ENCODE assay signal across 9 mouse cellular contexts in genomic region chr7:105735464-105735863, GRCm38 (mm10). TPM values are rescaled to one million over a fixed set of nuclear protein-coding genes. Genes with fewer than 3 reads are reported as not detected.
DNase-seq lines count a peak whose midpoint lies in the region; ATAC-seq and TF ChIP-seq lines count a peak whose summit lies in the region.
"Not testable (repeated sequence)": the region's sequence is repeated elsewhere in the genome, so short reads cannot be mapped to it uniquely, and the experiment has no call there.
"Had no signal": no experiment of that assay in that cellular context is flagged by ENCODE, and none has a peak within 500 bp of the region (broad histone marks: within the 10 kb centered on the region; RNA-seq: fewer than 3 reads in every experiment).

No protein-coding gene starts in this region.

- peak overlapping the region; percentile 51 for H3K27ac ChIP-seq in MEL (ENCODE audit: control insufficient read depth, low read depth, low read length)
- peak overlapping the region; percentile 89 for H3K27ac ChIP-seq in embryonic facial prominence, embryonic 14.5 days (replicated peaks; ENCODE audit: low read depth, low read length)
- H3K27ac ChIP-seq in hindbrain, embryonic 13.5 days; midbrain, embryonic 14.5 days (replicated peaks; ENCODE audit: low read depth, low read length): not testable (repeated sequence)
- H3K27ac ChIP-seq in layer of hippocampus, adult 2 months = peak overlapping the region; percentile 96
- peak overlapping the region; percentile 88; the same call in 1 of the 2 replicates for H3K27ac ChIP-seq in liver, embryonic 15.5 days (replicated peaks)
- H3K27ac ChIP-seq in stomach, embryonic 15.5 days = peak overlapping the region; percentile 89; the same call in 1 of the 2 replicates

- ATAC-seq in embryonic facial prominence, embryonic 14.5 days (ENCODE audit: low read depth); hindbrain, embryonic 13.5 days (ENCODE audit: low FRiP score); liver, embryonic 15.5 days (ENCODE audit: insufficient read depth); midbrain, embryonic 14.5 days (ENCODE audit: low FRiP score, low TSS enrichment); stomach, embryonic 15.5 days (ENCODE audit: insufficient read depth, low FRiP score, low read depth): not testable (repeated sequence)

- not testable (repeated sequence) for TF ChIP-seq POLR2A in MEL (IDR thresholded peaks at IDR 0.05; ENCODE audit: control insufficient read depth in 1 of 2, insufficient read depth in 1 of 2, low read depth in 1 of 2, low read length in 2 of 2, poor library complexity in 1 of 2)

- DNase-seq in MEL (ENCODE audit: low read depth, low spot score); embryonic facial prominence, embryonic 14.5 days (ENCODE audit: low spot score); layer of hippocampus, adult 2 months (ENCODE audit: low spot score in 2 of 2); midbrain, embryonic 14.5 days: not testable (repeated sequence)
- DNase-seq in heart, adult 11 months = peak; percentile 67

- peaks cover 8 to 23% of the 10 kb centered on the region in 2 experiments for H3K36me3 ChIP-seq in MEL (ENCODE audit: control insufficient read depth in 1 of 2, insufficient read depth in 2 of 2, low read length in 2 of 2)
- H3K36me3 ChIP-seq in embryonic facial prominence, embryonic 14.5 days (ENCODE audit: control insufficient read depth, insufficient read depth, low read length) = peaks cover 49% of the 10 kb centered on the region
- peaks cover 50% of the 10 kb centered on the region for H3K36me3 ChIP-seq in hindbrain, embryonic 13.5 days
- peaks cover 56% of the 10 kb centered on the region for H3K36me3 ChIP-seq in liver, embryonic 15.5 days (replicated peaks)
- H3K36me3 ChIP-seq in midbrain, embryonic 14.5 days (ENCODE audit: control insufficient read depth, insufficient read depth, low read length) = peaks cover 39% of the 10 kb centered on the region
- H3K36me3 ChIP-seq in stomach, embryonic 15.5 days = peaks cover 26% of the 10 kb centered on the region

- not testable (repeated sequence) for TF ChIP-seq EP300 in MEL (IDR thresholded peaks at IDR 0.05; ENCODE audit: low read depth in 1 of 2, low read length in 2 of 2)

- not testable (repeated sequence) for H3K9me3 ChIP-seq in MEL (replicated peaks; ENCODE audit: insufficient read depth, low read length); embryonic facial prominence, embryonic 14.5 days (ENCODE audit: control insufficient read depth, low read length); hindbrain, embryonic 13.5 days; liver, embryonic 15.5 days (replicated peaks); midbrain, embryonic 14.5 days (ENCODE audit: control insufficient read depth, low read length); stomach, embryonic 15.5 days

- H3K79me2 ChIP-seq in MEL (ENCODE audit: control insufficient read depth, insufficient read depth, low read length, poor library complexity) = peaks cover 37% of the 10 kb centered on the region

- H3K27me3 ChIP-seq in MEL (ENCODE audit: control insufficient read depth in 1 of 2, insufficient read depth in 2 of 2, low read length in 2 of 2); embryonic facial prominence, embryonic 14.5 days (replicated peaks; ENCODE audit: control insufficient read depth, insufficient read depth, low read length); hindbrain, embryonic 13.5 days; liver, embryonic 15.5 days; midbrain, embryonic 14.5 days (ENCODE audit: control insufficient read depth, insufficient read depth, low read length); stomach, embryonic 15.5 days (replicated peaks): not testable (repeated sequence)

- H3K4me3 ChIP-seq in MEL (ENCODE audit: control insufficient read depth in 1 of 2, insufficient read depth in 1 of 2, low read depth in 2 of 2, low read length in 2 of 2) = peak overlapping the region; percentile 77 to 88
- H3K4me3 ChIP-seq in embryonic facial prominence, embryonic 14.5 days (ENCODE audit: low read depth, low read length) = peak overlapping the region; percentile 84
- H3K4me3 ChIP-seq in hindbrain, embryonic 13.5 days = peak overlapping the region; percentile 80
- H3K4me3 ChIP-seq in layer of hippocampus, adult 2 months = peak overlapping the region; percentile 96
- H3K4me3 ChIP-seq in liver, embryonic 15.5 days (replicated peaks) = peak overlapping the region; percentile 92
- H3K4me3 ChIP-seq in midbrain, embryonic 14.5 days (replicated peaks; ENCODE audit: low read depth, low read length) = peak overlapping the region; percentile 75
- H3K4me3 ChIP-seq in stomach, embryonic 15.5 days (replicated peaks) = peak overlapping the region; percentile 77

- 36% methylated on average over 3 of the region's 4 CpGs for WGBS in embryonic facial prominence, embryonic 14.5 days
- 66% methylated on average over 4 of the region's 4 CpGs for WGBS in hindbrain, embryonic 13.5 days
- WGBS in liver, embryonic 15.5 days (ENCODE audit: insufficient replicate concordance) = 25% methylated on average over 4 of the region's 4 CpGs
- WGBS in midbrain, embryonic 14.5 days = 53% methylated on average over 4 of the region's 4 CpGs
- 47% methylated on average over 4 of the region's 4 CpGs for WGBS in stomach, embryonic 15.5 days

- H3K9ac ChIP-seq in MEL (ENCODE audit: control insufficient read depth, low read depth, low read length, poor library complexity, severe bottlenecking) = peak overlapping the region; percentile 96
- peak overlapping the region; percentile 89 for H3K9ac ChIP-seq in embryonic facial prominence, embryonic 14.5 days (ENCODE audit: low read depth, low read length)
- H3K9ac ChIP-seq in hindbrain, embryonic 13.5 days = peak overlapping the region; percentile 91
- peak overlapping the region; percentile 91 for H3K9ac ChIP-seq in liver, embryonic 15.5 days
- peak overlapping the region; percentile 90 for H3K9ac ChIP-seq in midbrain, embryonic 14.5 days (replicated peaks; ENCODE audit: low read length)
- H3K9ac ChIP-seq in stomach, embryonic 15.5 days = peak overlapping the region; percentile 88

- H3K4me2 ChIP-seq in embryonic facial prominence, embryonic 14.5 days (ENCODE audit: low read depth, low read length) = peak overlapping the region; percentile 73
- H3K4me2 ChIP-seq in hindbrain, embryonic 13.5 days = peak overlapping the region; percentile 90
- peak overlapping the region; percentile 95 for H3K4me2 ChIP-seq in liver, embryonic 15.5 days
- H3K4me2 ChIP-seq in midbrain, embryonic 14.5 days (ENCODE audit: low read length) = peak overlapping the region; percentile 94
- H3K4me2 ChIP-seq in stomach, embryonic 15.5 days = peak overlapping the region; percentile 68

- not testable (repeated sequence) for TF ChIP-seq RAD21 in MEL (IDR thresholded peaks at IDR 0.05; ENCODE audit: low read depth, low read length)

- H3K4me1 ChIP-seq in MEL (ENCODE audit: control insufficient read depth in 1 of 2, insufficient read depth in 2 of 2, low read length in 2 of 2) = peaks cover 14 to 21% of the 10 kb centered on the region in 2 experiments
- peaks cover 21% of the 10 kb centered on the region for H3K4me1 ChIP-seq in embryonic facial prominence, embryonic 14.5 days (ENCODE audit: control insufficient read depth, insufficient read depth, low read length)
- H3K4me1 ChIP-seq in hindbrain, embryonic 13.5 days (replicated peaks) = peaks cover 35% of the 10 kb centered on the region
- peaks cover 47% of the 10 kb centered on the region for H3K4me1 ChIP-seq in liver, embryonic 15.5 days (replicated peaks)
- peaks cover 14% of the 10 kb centered on the region; the same call in 1 of the 2 replicates for H3K4me1 ChIP-seq in midbrain, embryonic 14.5 days (ENCODE audit: control insufficient read depth, insufficient read depth, low read length)
- peaks cover 14% of the 10 kb centered on the region; the same call in 1 of the 2 replicates for H3K4me1 ChIP-seq in stomach, embryonic 15.5 days

- not testable (repeated sequence) for TF ChIP-seq CTCF in MEL (IDR thresholded peaks at IDR 0.05 in 2 of 3, conservative IDR thresholded peaks at IDR 0.05 in 1 of 3; ENCODE audit: control insufficient read depth in 1 of 3, insufficient read depth in 1 of 3, low read depth in 2 of 3, low read length in 3 of 3, poor library complexity in 1 of 3, severe bottlenecking in 1 of 3); layer of hippocampus, adult 2 months (conservative IDR thresholded peaks at IDR 0.05)

RNA-seq across cellular contexts. Expression of gene Ilk, which starts 0.9 kb away (rescaled TPM):
- total RNA-seq in MEL (2012; rRNA removed) = 48.3 and 49.6 TPM in 2 replicates
- 10 to 100 TPM in 1 of 2 experiments, not detected in 1; 76.9 TPM for polyA plus RNA-seq in MEL (2012; ENCODE audit: insufficient read depth in 1 of 2, insufficient read length in 2 of 2, low read depth in 1 of 2, low replicate concordance in 2 of 2, missing spikeins in 1 of 2)
- polyA plus RNA-seq in embryonic facial prominence, embryonic 14.5 days (2014; fragmentation: Nextera tagmentation; extraction: Ambion mirVana) = 418 and 440 TPM in 2 replicates
- polyA plus RNA-seq in hindbrain, embryonic 13.5 days (2015; fragmentation: Nextera tagmentation; extraction: Ambion mirVana) = 181 and 191 TPM in 2 replicates
- 10 to 100 TPM; 79.7 to 83.2 TPM for total RNA-seq in layer of hippocampus, adult 2 months (2021)
- polyA plus RNA-seq in liver, embryonic 15.5 days (2015; fragmentation: Nextera tagmentation; extraction: Ambion mirVana) = 120 and 127 TPM in 2 replicates
- polyA plus RNA-seq in midbrain, embryonic 14.5 days (2014; fragmentation: Nextera tagmentation; extraction: Ambion mirVana) = 166 and 199 TPM in 2 replicates
- 352 TPM in 2 replicates for polyA plus RNA-seq in stomach, embryonic 15.5 days (2015; fragmentation: Nextera tagmentation; extraction: Ambion mirVana)

RNA-seq across cellular contexts. Expression of gene Rrp8, which starts 1.7 kb away (rescaled TPM):
- 43.7 and 54.2 TPM in 2 replicates for total RNA-seq in MEL (2012; rRNA removed)
- 10 to 100 TPM in 1 of 2 experiments, not detected in 1; 66.9 TPM for polyA plus RNA-seq in MEL (2012; ENCODE audit: insufficient read depth in 1 of 2, insufficient read length in 2 of 2, low read depth in 1 of 2, low replicate concordance in 2 of 2, missing spikeins in 1 of 2)
- polyA plus RNA-seq in embryonic facial prominence, embryonic 14.5 days (2014; fragmentation: Nextera tagmentation; extraction: Ambion mirVana) = 30.9 and 31.2 TPM in 2 replicates
- 25.8 and 28.0 TPM in 2 replicates for polyA plus RNA-seq in hindbrain, embryonic 13.5 days (2015; fragmentation: Nextera tagmentation; extraction: Ambion mirVana)
- 10 to 100 TPM in 1 of 2 experiments, 1 to 10 TPM in 1; 8.9 to 14.3 TPM for total RNA-seq in layer of hippocampus, adult 2 months (2021)
- polyA plus RNA-seq in liver, embryonic 15.5 days (2015; fragmentation: Nextera tagmentation; extraction: Ambion mirVana) = 10.7 and 12.6 TPM in 2 replicates
- 18.6 and 24.4 TPM in 2 replicates for polyA plus RNA-seq in midbrain, embryonic 14.5 days (2014; fragmentation: Nextera tagmentation; extraction: Ambion mirVana)
- polyA plus RNA-seq in stomach, embryonic 15.5 days (2015; fragmentation: Nextera tagmentation; extraction: Ambion mirVana) = 26.9 and 38.3 TPM in 2 replicates

RNA-seq across cellular contexts. Expression of gene Taf10, which starts 8.7 kb away (rescaled TPM):
- 233 and 253 TPM in 2 replicates for total RNA-seq in MEL (2012; rRNA removed)
- 100 to 1,000 TPM in 1 of 2 experiments, not detected in 1; 350 TPM for polyA plus RNA-seq in MEL (2012; ENCODE audit: insufficient read depth in 1 of 2, insufficient read length in 2 of 2, low read depth in 1 of 2, low replicate concordance in 2 of 2, missing spikeins in 1 of 2)
- 163 and 166 TPM in 2 replicates for polyA plus RNA-seq in embryonic facial prominence, embryonic 14.5 days (2014; fragmentation: Nextera tagmentation; extraction: Ambion mirVana)
- 111 and 122 TPM in 2 replicates for polyA plus RNA-seq in hindbrain, embryonic 13.5 days (2015; fragmentation: Nextera tagmentation; extraction: Ambion mirVana)
- total RNA-seq in layer of hippocampus, adult 2 months (2021) = 100 to 1,000 TPM; 112 to 120 TPM
- 110 and 117 TPM in 2 replicates for polyA plus RNA-seq in liver, embryonic 15.5 days (2015; fragmentation: Nextera tagmentation; extraction: Ambion mirVana)
- 131 and 152 TPM in 2 replicates for polyA plus RNA-seq in midbrain, embryonic 14.5 days (2014; fragmentation: Nextera tagmentation; extraction: Ambion mirVana)
- 123 and 139 TPM in 2 replicates for polyA plus RNA-seq in stomach, embryonic 15.5 days (2015; fragmentation: Nextera tagmentation; extraction: Ambion mirVana)

RNA-seq across cellular contexts. Expression of gene Tpp1, which starts 16.6 kb away (rescaled TPM):
- 17.5 and 17.6 TPM in 2 replicates for total RNA-seq in MEL (2012; rRNA removed)
- 10 to 100 TPM in 1 of 2 experiments, not detected in 1; 45.4 TPM for polyA plus RNA-seq in MEL (2012; ENCODE audit: insufficient read depth in 1 of 2, insufficient read length in 2 of 2, low read depth in 1 of 2, low replicate concordance in 2 of 2, missing spikeins in 1 of 2)
- 79.6 and 80.6 TPM in 2 replicates for polyA plus RNA-seq in embryonic facial prominence, embryonic 14.5 days (2014; fragmentation: Nextera tagmentation; extraction: Ambion mirVana)
- 39.9 and 46.8 TPM in 2 replicates for polyA plus RNA-seq in hindbrain, embryonic 13.5 days (2015; fragmentation: Nextera tagmentation; extraction: Ambion mirVana)
- total RNA-seq in layer of hippocampus, adult 2 months (2021) = 10 to 100 TPM; 73.2 to 73.4 TPM
- 59.4 and 62.5 TPM in 2 replicates for polyA plus RNA-seq in liver, embryonic 15.5 days (2015; fragmentation: Nextera tagmentation; extraction: Ambion mirVana)
- 22.5 and 49.5 TPM in 2 replicates for polyA plus RNA-seq in midbrain, embryonic 14.5 days (2014; fragmentation: Nextera tagmentation; extraction: Ambion mirVana)
- polyA plus RNA-seq in stomach, embryonic 15.5 days (2015; fragmentation: Nextera tagmentation; extraction: Ambion mirVana) = 69.5 and 73.3 TPM in 2 replicates

RNA-seq across cellular contexts. Expression of gene Dchs1, which starts 52.0 kb away (rescaled TPM):
- 0.03 and 0.08 TPM in 2 replicates for total RNA-seq in MEL (2012; rRNA removed)
- under 1 TPM in 1 of 2 experiments, not detected in 1; 0.11 TPM for polyA plus RNA-seq in MEL (2012; ENCODE audit: insufficient read depth in 1 of 2, insufficient read length in 2 of 2, low read depth in 1 of 2, low replicate concordance in 2 of 2, missing spikeins in 1 of 2)
- polyA plus RNA-seq in embryonic facial prominence, embryonic 14.5 days (2014; fragmentation: Nextera tagmentation; extraction: Ambion mirVana) = 21.2 and 24.1 TPM in 2 replicates
- polyA plus RNA-seq in hindbrain, embryonic 13.5 days (2015; fragmentation: Nextera tagmentation; extraction: Ambion mirVana) = 15.8 and 16.1 TPM in 2 replicates
- total RNA-seq in layer of hippocampus, adult 2 months (2021) = 10 to 100 TPM; 14.1 to 15.1 TPM
- polyA plus RNA-seq in liver, embryonic 15.5 days (2015; fragmentation: Nextera tagmentation; extraction: Ambion mirVana) = 0.76 and 0.82 TPM in 2 replicates
- 22.4 and 26.1 TPM in 2 replicates for polyA plus RNA-seq in midbrain, embryonic 14.5 days (2014; fragmentation: Nextera tagmentation; extraction: Ambion mirVana)
- 8.6 and 10.4 TPM in 2 replicates for polyA plus RNA-seq in stomach, embryonic 15.5 days (2015; fragmentation: Nextera tagmentation; extraction: Ambion mirVana)
- total RNA-seq: granulocyte monocyte progenitor cell, adult 5-6 weeks had no signal
